ENCODE assay signal across 8 mouse cellular contexts in genomic region chr1:36368112-36368968, GRCm38 (mm10). TPM values are rescaled to one million over a fixed set of nuclear protein-coding genes. Genes with fewer than 3 reads are reported as not detected.
A peak's percentile ranks its signal among the peaks of the same experiment; 100 is the strongest.
DNase-seq lines count a peak whose midpoint lies in the region; ATAC-seq and TF ChIP-seq lines count a peak whose summit lies in the region.

No protein-coding gene starts in this region.

- H3K4me1 ChIP-seq in brown adipose tissue, adult 24 weeks (ENCODE audit: control insufficient read depth, insufficient read depth, insufficient read length, low read length) = 0 out of 2 replicates have a peak, but pooled peaks cover 10% of the 10 kb centered on the region
- H3K4me1 ChIP-seq in hindbrain, embryonic 16.5 days (ENCODE audit: control insufficient read depth, insufficient read depth, low read depth, low read length) = peaks cover 10% of the 10 kb centered on the region
- H3K4me1 ChIP-seq in limb, embryonic 13.5 days = peaks cover 15% of the 10 kb centered on the region
- H3K4me1 ChIP-seq in midbrain, embryonic 12.5 days = peaks cover 11% of the 10 kb centered on the region
- peaks cover 11% of the 10 kb centered on the region for H3K4me1 ChIP-seq in thymus, adult 2 months (replicated peaks; ENCODE audit: control insufficient read depth, insufficient read depth, low read length)

- peak overlapping the region; percentile 75 for H3K27ac ChIP-seq in brown adipose tissue, adult 24 weeks (replicated peaks; ENCODE audit: low read depth, low read length)
- H3K27ac ChIP-seq in hindbrain, embryonic 16.5 days (ENCODE audit: low read depth, low read length) = peak overlapping the region; percentile 75
- peak overlapping the region; percentile 15; the same call in 1 of the 2 replicates for H3K27ac ChIP-seq in limb, embryonic 13.5 days
- H3K27ac ChIP-seq in midbrain, embryonic 12.5 days (replicated peaks) = peak overlapping the region; percentile 77
- H3K27ac ChIP-seq in thymus, adult 2 months (ENCODE audit: control insufficient read depth, insufficient read depth, low read length) = no peak overlapping the region

- H3K4me2 ChIP-seq in hindbrain, embryonic 16.5 days (ENCODE audit: low read length) = peak overlapping the region; percentile 71
- peak overlapping the region; percentile 84 for H3K4me2 ChIP-seq in limb, embryonic 13.5 days (replicated peaks)
- H3K4me2 ChIP-seq in midbrain, embryonic 12.5 days (replicated peaks) = peak overlapping the region; percentile 65

- peak; percentile 53 for DNase-seq in right cerebral cortex, postnatal 4 days
- no peak for DNase-seq in right cerebral cortex, adult 18-20 months
- peak; percentile 19 for DNase-seq in forelimb bud, embryonic 11.5 days (ENCODE audit: low read depth, low spot score)
- peak; percentile 31 for DNase-seq in thymus, adult 2 months

- peak; percentile 82 for ATAC-seq in hindbrain, embryonic 16.5 days
- ATAC-seq in limb, embryonic 13.5 days (ENCODE audit: low FRiP score, low read depth) = peak; percentile 84
- peak; percentile 87 for ATAC-seq in midbrain, embryonic 12.5 days (ENCODE audit: low FRiP score, low read depth)

- TF ChIP-seq CTCF in thymus, adult 2 months (IDR thresholded peaks at IDR 0.05; ENCODE audit: borderline replicate concordance, control insufficient read depth, extremely low read depth, insufficient read depth, low read length, poor library complexity) = no peak

- H3K4me3 ChIP-seq in brown adipose tissue, adult 24 weeks (ENCODE audit: insufficient read depth, low read depth, low read length) = peak overlapping the region; percentile 67
- peak overlapping the region; percentile 94 for H3K4me3 ChIP-seq in hindbrain, embryonic 16.5 days (ENCODE audit: low read length)
- peak overlapping the region; percentile 58 for H3K4me3 ChIP-seq in limb, embryonic 13.5 days
- peak overlapping the region; percentile 86 for H3K4me3 ChIP-seq in midbrain, embryonic 12.5 days
- peak overlapping the region; percentile 70 for H3K4me3 ChIP-seq in thymus, adult 2 months (ENCODE audit: control insufficient read depth, insufficient read depth, low read length)

- H3K27me3 ChIP-seq in hindbrain, embryonic 16.5 days (replicated peaks; ENCODE audit: control insufficient read depth, insufficient read depth, low read length) = no peaks in the 10 kb centered on the region
- H3K27me3 ChIP-seq in limb, embryonic 13.5 days = no peaks in the 10 kb centered on the region
- H3K27me3 ChIP-seq in midbrain, embryonic 12.5 days = no peaks in the 10 kb centered on the region; the same call in 1 of the 2 replicates
- H3K27me3 ChIP-seq in thymus, adult 2 months (ENCODE audit: control insufficient read depth, insufficient read depth, low read length) = no peaks in the 10 kb centered on the region

- WGBS in hindbrain, embryonic 16.5 days = 6% methylated on average over 52 of the region's 55 CpGs
- 4% methylated on average over 55 of the region's 55 CpGs for WGBS in limb, embryonic 13.5 days
- WGBS in midbrain, embryonic 12.5 days = 5% methylated on average over 51 of the region's 55 CpGs
- 3% methylated on average over 55 of the region's 55 CpGs for WGBS in thymus, adult 2 months

- H3K36me3 ChIP-seq in hindbrain, embryonic 16.5 days (ENCODE audit: control insufficient read depth, insufficient read depth, low read length) = peaks cover 11% of the 10 kb centered on the region
- peaks cover 27% of the 10 kb centered on the region for H3K36me3 ChIP-seq in limb, embryonic 13.5 days
- H3K36me3 ChIP-seq in midbrain, embryonic 12.5 days = peaks cover 20% of the 10 kb centered on the region
- H3K36me3 ChIP-seq in thymus, adult 2 months (ENCODE audit: control insufficient read depth, insufficient read depth, low read length) = peaks cover 23% of the 10 kb centered on the region

- peak overlapping the region; percentile 95 for H3K9ac ChIP-seq in hindbrain, embryonic 16.5 days (ENCODE audit: low read depth, low read length)
- peak overlapping the region; percentile 84 for H3K9ac ChIP-seq in limb, embryonic 13.5 days
- peak overlapping the region; percentile 94 for H3K9ac ChIP-seq in midbrain, embryonic 12.5 days (replicated peaks)

- no peaks in the 10 kb centered on the region for H3K9me3 ChIP-seq in hindbrain, embryonic 16.5 days (ENCODE audit: control insufficient read depth, low read length)
- no peaks in the 10 kb centered on the region for H3K9me3 ChIP-seq in limb, embryonic 13.5 days
- H3K9me3 ChIP-seq in midbrain, embryonic 12.5 days = no peaks in the 10 kb centered on the region

- no peak for TF ChIP-seq POLR2A in thymus, adult 2 months (IDR thresholded peaks at IDR 0.05; ENCODE audit: control insufficient read depth, extremely low read depth, insufficient read depth, low read length, poor library complexity)

RNA-seq across cellular contexts. Expression of gene Kansl3, which starts 0.6 kb away (rescaled TPM):
- 26.9 and 35.3 TPM in 2 replicates for polyA plus RNA-seq in brown adipose tissue, adult 24 weeks (2012; ENCODE audit: insufficient read depth, insufficient read length, missing spikeins)
- 33.0 and 40.6 TPM in 2 replicates for polyA plus RNA-seq in hindbrain, embryonic 16.5 days (2015; fragmentation: Nextera tagmentation; extraction: Ambion mirVana)
- polyA plus RNA-seq in limb, embryonic 13.5 days (2015; fragmentation: Nextera tagmentation; extraction: Ambion mirVana) = 48.3 and 49.5 TPM in 2 replicates
- polyA plus RNA-seq in midbrain, embryonic 12.5 days (2016; fragmentation: Nextera tagmentation; extraction: Ambion mirVana) = 49.6 and 50.8 TPM in 2 replicates
- polyA plus RNA-seq in thymus, adult 2 months (2012; rRNA removed) = 96.5 and 103 TPM in 2 replicates

RNA-seq across cellular contexts. Expression of gene Fer1l5, which starts 3.8 kb away (rescaled TPM):
- polyA plus RNA-seq in brown adipose tissue, adult 24 weeks (2012; ENCODE audit: insufficient read depth, insufficient read length, missing spikeins) = not detected in 2 replicates
- polyA plus RNA-seq in hindbrain, embryonic 16.5 days (2015; fragmentation: Nextera tagmentation; extraction: Ambion mirVana) = 1.9 and 3.2 TPM in 2 replicates
- polyA plus RNA-seq in limb, embryonic 13.5 days (2015; fragmentation: Nextera tagmentation; extraction: Ambion mirVana) = 0.97 and 1.1 TPM in 2 replicates
- 2.3 and 3.1 TPM in 2 replicates for polyA plus RNA-seq in midbrain, embryonic 12.5 days (2016; fragmentation: Nextera tagmentation; extraction: Ambion mirVana)
- polyA plus RNA-seq in thymus, adult 2 months (2012; rRNA removed) = 0.04 and 0.08 TPM in 2 replicates
